Mouse (Mus musculus) kidney, adult 10 weeks (tissue): ENCODE data around the gene Epha1. TPM values are rescaled to one million over a fixed set of nuclear protein-coding genes. Genes with fewer than 3 reads are reported as not detected.

Experiments
- polyA plus RNA-seq: library from polyadenylated mRNA; stranded (reverse); fragments of 350-450 nt; fragmentation: Illumina TruSeq; extraction: RNeasy Lipid Tissue Mini Kit (QIAGEN cat#74804); gene quantifications from one replicate; pipeline ENCODE4 v1.2.3, GENCODE M21; 2014; ENCODE audit warnings: low read depth, low replicate concordance

Epha1 gene
- 1.6 TPM for polyA plus RNA-seq

GRCm38 (mm10) chr6:42372816-42373547, at the start of gene Epha1:
Gene Epha1 (minus strand): TSS chr6:42373268.

GRCm38 (mm10) chr6:42405134-42405533, 32.1 kb upstream of the Epha1 start, which contains the start of gene Tas2r135:
Gene Tas2r135 (plus strand): TSS chr6:42405434.

GRCm38 (mm10) chr6:42399938-42400337, 26.9 kb upstream of the Epha1 start, which contains the start of gene Tas2r143:
Gene Tas2r143 (plus strand): TSS chr6:42400238.

GRCm38 (mm10) chr6:42349426-42350020, 23.5 kb downstream of the Epha1 start, which contains the start of gene Zyx:
Gene Zyx (plus strand): TSS chr6:42349630.

GRCm38 (mm10) chr6:42324482-42325267, 48.4 kb downstream of the Epha1 start, which contains the start of gene Fam131b:
Gene Fam131b (minus strand): TSS chr6:42324643.

Other genes starting within 250 kb of the Epha1 start
- not detected for gene Tas2r139, start 232.3 kb downstream of the Epha1 start, polyA plus RNA-seq
- not detected for gene Tas2r144, start 157.9 kb downstream of the Epha1 start, polyA plus RNA-seq
- gene Gstk1, start 127.3 kb downstream of the Epha1 start, polyA plus RNA-seq = 85.7 TPM
- gene Tmem139, start 111.3 kb downstream of the Epha1 start, polyA plus RNA-seq = 22.2 TPM
- 19.3 TPM for gene Casp2, start 108.3 kb downstream of the Epha1 start, polyA plus RNA-seq
- gene Clcn1, start 86.6 kb downstream of the Epha1 start, polyA plus RNA-seq = not detected
- gene Fam131b, start 48.6 kb downstream of the Epha1 start, polyA plus RNA-seq = not detected
- 1.3 TPM for gene Zyx, start 23.6 kb downstream of the Epha1 start, polyA plus RNA-seq
- gene Tas2r143, start 27.0 kb upstream of the Epha1 start, polyA plus RNA-seq = not detected
- gene Tas2r135, start 32.2 kb upstream of the Epha1 start, polyA plus RNA-seq = not detected
- gene Tas2r126, start 61.3 kb upstream of the Epha1 start, polyA plus RNA-seq = not detected
- gene Olfr458, start 91.9 kb upstream of the Epha1 start, polyA plus RNA-seq = not detected
- not detected for gene Olfr457, start 103.1 kb upstream of the Epha1 start, polyA plus RNA-seq
- gene Olfr456, start 113.9 kb upstream of the Epha1 start, polyA plus RNA-seq = not detected
- gene Olfr455, start 174.3 kb upstream of the Epha1 start, polyA plus RNA-seq = not detected
- gene Tcaf3, start 224.4 kb upstream of the Epha1 start, polyA plus RNA-seq = not detected